Mouse (Mus musculus) brain, embryonic 14.5 days (tissue): Measurements from ENCODE around the gene Ccdc130.
"Not testable (repeated sequence)": the region's sequence is repeated elsewhere in the genome, so short reads cannot be mapped to it uniquely, and the experiment has no call there.

Experiments
- CTCF ChIP-seq: fragments of 200-500 bp; IDR thresholded peaks from 2 replicates; pipeline ENCODE4 v1.5.1; 2012; ENCODE audit warnings: inconsistent platforms, mild to moderate bottlenecking, moderate library complexity, borderline replicate concordance; ENCODE audit not compliant: insufficient read depth, insufficient read length; ENCODE audit errors: extremely low read depth
- POLR2A ChIP-seq: fragments of 200-500 bp; IDR thresholded peaks from 2 replicates; pipeline ENCODE4 v1.6.1; 2012; ENCODE audit warnings: mild to moderate bottlenecking, inconsistent platforms, borderline replicate concordance; ENCODE audit not compliant: poor library complexity, insufficient read depth, insufficient read length, severe bottlenecking; ENCODE audit errors: extremely low read depth

GRCm38 (mm10) chr8:84285665-84286064, 15.5 kb upstream of the Ccdc130 start:
- TF ChIP-seq POLR2A = not testable (repeated sequence)
- TF ChIP-seq CTCF = peak; percentile 54; the same call in 1 of the 2 replicates
